Mouse (Mus musculus): ENCODE data around the gene Gm8439. TPM values are rescaled to one million over a fixed set of nuclear protein-coding genes. Genes with fewer than 3 reads are reported as not detected.

The Gm8439 gene
- polyA plus RNA-seq (2016; fragmentation: Nextera tagmentation; extraction: Ambion mirVana) = 0.36 and 0.41 TPM in 2 replicates

DNA sequence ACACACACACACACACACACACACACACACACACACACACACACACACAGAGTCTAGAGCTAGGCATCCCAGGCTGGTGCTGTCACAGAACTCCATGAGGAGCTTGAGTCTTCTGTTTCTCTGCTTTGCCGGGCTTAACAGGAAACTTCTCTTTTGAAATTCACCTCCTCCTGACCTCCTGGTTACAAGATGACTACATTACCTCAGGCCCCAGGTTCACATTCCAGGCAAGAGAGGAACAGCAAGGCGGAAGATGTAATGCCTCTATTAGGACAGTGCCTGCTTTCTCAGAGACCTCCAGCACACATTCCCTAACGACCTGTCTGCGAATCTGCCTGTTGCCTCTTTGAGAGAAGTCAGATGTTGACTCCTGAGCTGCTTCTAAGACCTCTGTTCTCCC lies at the start of gene Gm8439:
Gm8439 (plus strand) TSS at position 301 of the 400 bp plus-strand sequence.
- H3K27ac ChIP-seq = peak within 1 kb of the TSS; percentile 56; the same call in 1 of the 2 replicates
- peaks cover 17% of the 10 kb centered on the region for H3K4me1 ChIP-seq
- no peaks in the 10 kb centered on the region for H3K9me3 ChIP-seq
- DNase-seq (ENCODE audit: low spot score) = no peak
- H3K27me3 ChIP-seq (ENCODE audit: insufficient read depth, poor library complexity, severe bottlenecking) = peaks cover 27% of the 10 kb centered on the region
- no peaks in the 10 kb centered on the region for H3K36me3 ChIP-seq
- 17% methylated on average over 4 of the region's 4 CpGs for WGBS
- no peak within 1 kb of the TSS for H3K4me3 ChIP-seq

- H3K4me1 ChIP-seq = no peaks in the 10 kb centered on the region
- no peaks in the 10 kb centered on the region for H3K9me3 ChIP-seq
- no peak overlapping the region for H3K27ac ChIP-seq
- no peaks in the 10 kb centered on the region for H3K27me3 ChIP-seq (ENCODE audit: insufficient read depth, poor library complexity, severe bottlenecking)
- DNase-seq (ENCODE audit: low spot score) = no peak
- 83% methylated on average over 1 of the region's 1 CpGs for whole genome bisulfite sequencing
- H3K4me3 ChIP-seq = no peak overlapping the region
- H3K36me3 ChIP-seq = peaks cover 97% of the 10 kb centered on the region
These were observed 43.6 kb upstream of the Gm8439 start for GRCm38 (mm10) chr4:120544896-120545295.

GRCm38 (mm10) chr4:120556592-120556991 lies 32.0 kb upstream of the Gm8439 start:
- Histone ChIP-seq H3K9me3 (no peaks in the 10 kb centered on the region), H3K4me3 (no peak overlapping the region), H3K36me3 (peaks cover 94% of the 10 kb centered on the region), H3K27me3 (ENCODE audit: insufficient read depth, poor library complexity, severe bottlenecking) (no peaks in the 10 kb centered on the region), H3K4me1 (no peaks in the 10 kb centered on the region), H3K27ac (no peak overlapping the region)
- DNase-seq (ENCODE audit: low spot score) = no peak
- WGBS = 89% methylated on average over 6 of the region's 6 CpGs

- WGBS = 86% methylated on average over 2 of the region's 2 CpGs
- no peak overlapping the region for H3K4me3 ChIP-seq
- peaks cover 56% of the 10 kb centered on the region for H3K36me3 ChIP-seq
- H3K4me1 ChIP-seq = peaks cover 17% of the 10 kb centered on the region
- no peak for DNase-seq (ENCODE audit: low spot score)
- H3K27me3 ChIP-seq (ENCODE audit: insufficient read depth, poor library complexity, severe bottlenecking) = no peaks in the 10 kb centered on the region
- no peaks in the 10 kb centered on the region for H3K9me3 ChIP-seq
- H3K27ac ChIP-seq = no peak overlapping the region
These were observed 22.8 kb upstream of the Gm8439 start for GRCm38 (mm10) chr4:120565726-120566125.

DNA sequence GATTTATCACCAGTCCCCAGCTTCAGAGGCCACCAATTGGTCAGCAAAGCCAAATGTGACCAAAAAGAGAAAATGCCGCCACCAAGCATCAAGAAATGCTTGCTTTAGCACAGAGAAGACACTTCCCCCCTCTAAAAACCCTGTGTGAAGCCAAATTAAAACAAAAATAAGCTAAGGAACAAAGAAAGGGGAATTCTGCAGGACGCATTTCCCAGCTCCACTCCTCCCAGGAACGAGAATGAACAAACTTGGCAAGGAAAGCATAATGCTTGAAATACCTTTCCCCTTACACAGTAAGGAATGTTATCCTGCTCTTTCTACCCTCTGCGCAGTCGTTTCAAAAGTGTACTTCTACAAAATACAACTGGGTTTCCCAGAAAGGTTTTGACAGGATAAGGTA lies 20.5 kb upstream of the Gm8439 start:
- Histone ChIP-seq H3K4me3 (peak overlapping the region; percentile 85), H3K27me3 (ENCODE audit: insufficient read depth, poor library complexity, severe bottlenecking) (no peaks in the 10 kb centered on the region), H3K9me3 (no peaks in the 10 kb centered on the region), H3K27ac (peak overlapping the region; percentile 97), H3K36me3 (peaks cover 33% of the 10 kb centered on the region), H3K4me1 (peaks cover 21% of the 10 kb centered on the region)
- 32% methylated on average over 5 of the region's 5 CpGs for WGBS
- no peak for DNase-seq (ENCODE audit: low spot score)

DNA sequence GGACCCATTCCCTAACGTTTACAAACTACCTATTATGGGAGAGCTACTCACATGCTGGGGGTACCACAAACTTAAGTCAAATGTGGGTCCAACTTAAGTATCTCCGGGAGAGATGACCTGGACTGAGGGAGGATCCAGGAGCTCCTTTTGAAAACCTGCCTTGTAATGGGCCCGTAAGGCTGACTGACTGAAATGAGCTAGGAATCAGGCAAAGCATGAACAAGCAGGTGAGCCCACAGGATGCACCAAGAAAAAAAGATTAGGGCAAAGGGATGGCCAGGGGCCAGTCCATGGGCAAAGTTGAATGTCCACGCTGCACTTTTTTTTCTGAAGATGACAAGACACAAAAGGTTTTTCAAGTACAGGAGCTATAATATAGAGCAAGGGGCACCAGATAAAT lies 19.5 kb upstream of the Gm8439 start:
- no peak for DNase-seq (ENCODE audit: low spot score)
- Histone ChIP-seq H3K36me3 (peaks cover 23% of the 10 kb centered on the region), H3K4me3 (peak overlapping the region; percentile 85), H3K9me3 (no peaks in the 10 kb centered on the region), H3K4me1 (peaks cover 21% of the 10 kb centered on the region), H3K27ac (peak overlapping the region; percentile 97), H3K27me3 (ENCODE audit: insufficient read depth, poor library complexity, severe bottlenecking) (no peaks in the 10 kb centered on the region)
- WGBS = 9% methylated on average over 4 of the region's 4 CpGs

DNA sequence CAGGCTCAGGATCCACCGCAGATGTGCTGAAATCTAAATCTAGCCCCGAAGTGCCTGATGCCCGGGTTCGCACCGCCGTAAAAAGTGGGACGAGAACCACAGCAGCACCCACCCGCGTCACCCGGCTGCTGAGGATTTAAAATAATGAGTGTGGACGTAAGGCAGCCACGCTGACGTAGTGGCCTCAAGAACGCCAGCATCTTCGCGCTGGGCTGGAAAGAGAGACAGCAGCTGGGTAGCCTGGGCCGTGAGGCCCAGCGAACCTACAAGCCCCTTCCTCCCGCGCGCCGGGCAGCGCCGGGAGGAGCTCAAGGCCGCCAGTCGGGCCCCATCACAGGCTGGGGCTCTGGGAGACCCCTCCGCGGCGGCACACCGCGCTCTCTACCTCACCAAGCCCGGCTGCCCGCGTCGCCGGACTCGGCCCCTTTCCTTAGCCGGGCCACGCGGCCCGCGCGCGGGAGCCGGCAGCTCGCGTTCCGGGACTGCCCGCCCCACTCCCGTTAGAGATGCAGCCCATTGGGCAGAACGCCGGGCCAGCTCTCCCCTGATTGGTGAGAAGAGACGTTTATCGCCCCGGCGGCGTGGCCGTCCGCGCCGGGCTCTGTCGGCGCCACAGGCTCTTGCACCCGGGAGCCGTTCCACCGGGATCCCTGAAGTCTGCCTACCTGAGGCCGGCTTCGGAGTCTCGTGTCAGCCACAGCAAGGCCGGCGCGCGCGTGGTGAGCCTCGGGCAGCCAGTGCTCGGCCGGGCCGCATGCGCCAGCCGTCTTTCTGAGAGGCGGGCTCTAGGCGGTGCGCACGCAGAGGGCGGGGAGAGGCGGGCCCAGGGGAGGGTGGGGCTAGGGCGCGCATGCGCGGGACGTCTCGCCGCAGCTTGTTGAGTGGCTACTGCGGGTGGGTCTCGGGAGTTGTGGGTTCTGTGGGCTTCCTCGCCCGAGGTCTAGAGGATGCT lies 18.8 kb upstream of the Gm8439 start, which contains the start of gene Ctps:
Ctps (minus strand) TSS at position 791 of the 952 bp plus-strand sequence.
- peak; percentile 98 for DNase-seq (ENCODE audit: low spot score)
- Histone ChIP-seq H3K27ac (peak within 1 kb of the TSS; percentile 97), H3K4me1 (peaks cover 21% of the 10 kb centered on the region), H3K27me3 (ENCODE audit: insufficient read depth, poor library complexity, severe bottlenecking) (no peaks in the 10 kb centered on the region), H3K9me3 (no peaks in the 10 kb centered on the region), H3K36me3 (peaks cover 16% of the 10 kb centered on the region), H3K4me3 (peak within 1 kb of the TSS; percentile 85)
- WGBS = under 1% methylated on average over 97 of the region's 97 CpGs

DNA sequence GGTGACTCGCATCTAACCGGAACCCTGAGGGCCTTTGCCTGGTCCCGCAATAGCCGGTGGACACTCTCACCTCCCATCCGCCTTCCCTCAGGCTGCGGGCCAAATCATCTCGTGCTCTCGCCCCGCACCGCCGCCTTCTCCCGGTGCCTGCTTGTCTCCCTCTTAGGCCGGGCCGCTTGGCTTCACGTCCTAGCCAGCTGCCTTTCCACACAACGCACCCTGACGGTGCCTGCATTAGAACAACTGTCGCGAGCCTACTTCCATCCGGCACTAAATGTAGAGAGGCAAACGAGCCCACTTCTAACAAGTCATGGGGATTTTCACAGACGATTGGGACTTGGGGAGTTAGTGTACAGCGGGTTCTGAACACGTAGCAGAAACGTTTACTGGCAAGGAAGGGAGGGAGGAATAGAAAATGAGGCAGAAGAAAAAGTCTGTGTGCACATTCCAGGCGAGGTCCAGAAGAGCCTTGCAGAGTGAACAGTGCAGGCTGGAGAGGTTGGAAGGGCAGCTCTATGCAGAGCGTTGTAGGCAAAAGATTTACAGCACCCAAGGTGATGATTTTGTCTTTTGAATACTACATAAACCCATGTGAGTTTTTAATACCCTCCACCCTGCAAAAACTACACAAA lies 18.0 kb upstream of the Gm8439 start:
- H3K36me3 ChIP-seq = peaks cover 8% of the 10 kb centered on the region
- DNase-seq (ENCODE audit: low spot score) = no peak
- peaks cover 21% of the 10 kb centered on the region for H3K4me1 ChIP-seq
- no peaks in the 10 kb centered on the region for H3K27me3 ChIP-seq (ENCODE audit: insufficient read depth, poor library complexity, severe bottlenecking)
- 1% methylated on average over 27 of the region's 27 CpGs for WGBS
- no peaks in the 10 kb centered on the region for H3K9me3 ChIP-seq
- peak overlapping the region; percentile 97 for H3K27ac ChIP-seq
- H3K4me3 ChIP-seq = peak overlapping the region; percentile 85

GRCm38 (mm10) chr4:120571070-120571464 lies 17.5 kb upstream of the Gm8439 start:
- no peak for DNase-seq (ENCODE audit: low spot score)
- Histone ChIP-seq H3K4me3 (peak overlapping the region; percentile 85), H3K36me3 (peaks cover 3% of the 10 kb centered on the region; the same call in 1 of the 2 replicates), H3K4me1 (peaks cover 21% of the 10 kb centered on the region), H3K27ac (peak overlapping the region; percentile 97; the same call in 1 of the 2 replicates), H3K9me3 (no peaks in the 10 kb centered on the region), H3K27me3 (ENCODE audit: insufficient read depth, poor library complexity, severe bottlenecking) (no peaks in the 10 kb centered on the region)
- 65% methylated on average over 3 of the region's 3 CpGs for WGBS

DNA sequence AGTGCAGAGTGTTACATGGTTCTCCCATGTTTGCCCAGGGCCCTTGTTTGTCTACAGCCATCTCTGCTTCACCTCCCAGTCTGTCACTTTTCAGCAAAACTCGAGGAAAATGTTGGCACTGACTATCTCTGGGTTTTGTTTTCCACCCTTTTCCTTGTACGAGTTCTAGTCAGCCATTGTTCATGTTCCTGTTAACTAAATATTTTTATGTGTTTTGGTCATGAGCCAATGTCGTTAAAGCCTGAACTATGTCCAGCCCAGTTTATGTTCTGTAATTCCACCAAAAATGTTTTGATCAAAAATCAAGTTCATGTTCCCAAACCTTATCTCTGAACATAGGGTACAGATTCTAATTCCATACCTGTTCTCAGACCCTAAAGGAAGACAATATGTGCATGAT lies 16.9 kb upstream of the Gm8439 start:
- WGBS = 70% methylated on average over 3 of the region's 3 CpGs
- no peak overlapping the region for H3K27ac ChIP-seq
- H3K9me3 ChIP-seq = no peaks in the 10 kb centered on the region
- DNase-seq (ENCODE audit: low spot score) = no peak
- H3K36me3 ChIP-seq = no peaks in the 10 kb centered on the region
- H3K4me1 ChIP-seq = peaks cover 21% of the 10 kb centered on the region
- no peak overlapping the region for H3K4me3 ChIP-seq
- H3K27me3 ChIP-seq (ENCODE audit: insufficient read depth, poor library complexity, severe bottlenecking) = no peaks in the 10 kb centered on the region

GRCm38 (mm10) chr4:120580894-120581293 lies 7.7 kb upstream of the Gm8439 start:
- no peak for DNase-seq (ENCODE audit: low spot score)
- 47% methylated on average over 5 of the region's 5 CpGs for WGBS
- H3K4me3 ChIP-seq = no peak overlapping the region
- H3K27me3 ChIP-seq (ENCODE audit: insufficient read depth, poor library complexity, severe bottlenecking) = peaks cover 7% of the 10 kb centered on the region
- H3K27ac ChIP-seq = no peak overlapping the region
- H3K36me3 ChIP-seq = no peaks in the 10 kb centered on the region
- no peaks in the 10 kb centered on the region for H3K4me1 ChIP-seq
- no peaks in the 10 kb centered on the region for H3K9me3 ChIP-seq

GRCm38 (mm10) chr4:120581711-120582110 lies 6.8 kb upstream of the Gm8439 start:
- 86% methylated on average over 9 of the region's 9 CpGs for WGBS
- no peak for DNase-seq (ENCODE audit: low spot score)
- Histone ChIP-seq H3K4me3 (no peak overlapping the region), H3K9me3 (no peaks in the 10 kb centered on the region), H3K4me1 (no peaks in the 10 kb centered on the region), H3K36me3 (no peaks in the 10 kb centered on the region), H3K27ac (no peak overlapping the region), H3K27me3 (ENCODE audit: insufficient read depth, poor library complexity, severe bottlenecking) (peaks cover 10% of the 10 kb centered on the region)

DNA sequence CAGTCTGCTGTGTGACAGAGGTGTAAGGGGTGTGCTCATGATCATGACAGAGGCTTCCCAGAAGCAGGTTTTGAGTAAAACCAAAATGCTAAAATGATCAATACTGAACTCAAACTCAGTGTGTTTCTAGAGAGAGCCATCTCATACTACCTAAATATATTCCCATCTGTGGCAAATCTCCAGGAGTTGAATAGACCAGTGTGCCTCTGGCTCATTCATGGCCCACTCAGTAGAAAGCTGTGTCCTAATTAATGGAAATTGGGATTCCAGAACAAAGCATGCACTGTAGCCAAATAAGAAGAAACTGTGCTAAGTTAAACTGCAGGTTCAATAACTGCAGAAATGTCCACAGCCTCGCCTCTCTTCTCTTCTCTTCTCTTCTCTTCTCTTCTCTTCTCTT lies 1.6 kb upstream of the Gm8439 start:
- Histone ChIP-seq H3K27ac (no peak overlapping the region), H3K27me3 (ENCODE audit: insufficient read depth, poor library complexity, severe bottlenecking) (peaks cover 29% of the 10 kb centered on the region), H3K36me3 (no peaks in the 10 kb centered on the region), H3K4me1 (peaks cover 17% of the 10 kb centered on the region), H3K4me3 (no peak overlapping the region), H3K9me3 (no peaks in the 10 kb centered on the region)
- DNase-seq (ENCODE audit: low spot score) = no peak
- WGBS = 61% methylated on average over 1 of the region's 1 CpGs

All from heart, embryonic 10.5 days (tissue).